Mouse (Mus musculus) thymus, postnatal 4 days (tissue): ENCODE measurements around the gene Pih1d1.
A peak's percentile ranks its signal among the peaks of the same experiment; 100 is the strongest.

ENCODE experiments used
- DNase-seq: peaks from one replicate; pipeline ENCODE4 v3.0.0; 2021

Pih1d1 gene

GRCm38 (mm10) chr7:45195341-45196175 lies 41.5 kb downstream of the Pih1d1 start:
- no peak for DNase-seq

- no peak for DNase-seq
These were observed 42.1 kb downstream of the Pih1d1 start for GRCm38 (mm10) chr7:45196176-45196535.

- no peak for DNase-seq
These were observed 42.9 kb downstream of the Pih1d1 start for GRCm38 (mm10) chr7:45196994-45197393.

- DNase-seq = no peak
These were observed 44.3 kb downstream of the Pih1d1 start for GRCm38 (mm10) chr7:45198435-45198834.

GRCm38 (mm10) chr7:45198961-45199360 lies 44.9 kb downstream of the Pih1d1 start:
- DNase-seq = no peak

GRCm38 (mm10) chr7:45202654-45203053 lies 48.6 kb downstream of the Pih1d1 start:
- DNase-seq = no peak

- DNase-seq = peak; percentile 94
These were observed 50.5 kb downstream of the Pih1d1 start, which contains the start of gene Ccdc155 for GRCm38 (mm10) chr7:45204380-45205143. TSS of gene Ccdc155 (minus strand) at chr7:45204892.

GRCm38 (mm10) chr7:45208260-45208659 lies 54.2 kb downstream of the Pih1d1 start:
- DNase-seq = no peak
